Mouse (Mus musculus): ENCODE measurements around the gene Cops6. TPM values are rescaled to one million over a fixed set of nuclear protein-coding genes. Genes with fewer than 3 reads are reported as not detected.

Cops6 gene
- 100 to 1,000 TPM; 136 to 139 TPM for total RNA-seq (2021)

- peak; percentile 95 to 97 for DNase-seq
Observed at GRCm38 (mm10) chr5:138160842-138161665, at the start of gene Cops6. TSS of gene Cops6 (plus strand) at chr5:138161071.

GRCm38 (mm10) chr5:138116255-138117198 lies 44.3 kb upstream of the Cops6 start, which contains the start of gene Zscan21:
TSS of gene Zscan21 (plus strand) at chr5:138116903.
- DNase-seq, result peak; percentile 88 to 92

GRCm38 (mm10) chr5:138117199-138118015 lies 43.5 kb upstream of the Cops6 start:
- no peak for DNase-seq

- no peak for DNase-seq
Observed at GRCm38 (mm10) chr5:138118041-138118440, 42.8 kb upstream of the Cops6 start.

GRCm38 (mm10) chr5:138132425-138133064 lies 28.3 kb upstream of the Cops6 start:
- DNase-seq, result no peak

DNA sequence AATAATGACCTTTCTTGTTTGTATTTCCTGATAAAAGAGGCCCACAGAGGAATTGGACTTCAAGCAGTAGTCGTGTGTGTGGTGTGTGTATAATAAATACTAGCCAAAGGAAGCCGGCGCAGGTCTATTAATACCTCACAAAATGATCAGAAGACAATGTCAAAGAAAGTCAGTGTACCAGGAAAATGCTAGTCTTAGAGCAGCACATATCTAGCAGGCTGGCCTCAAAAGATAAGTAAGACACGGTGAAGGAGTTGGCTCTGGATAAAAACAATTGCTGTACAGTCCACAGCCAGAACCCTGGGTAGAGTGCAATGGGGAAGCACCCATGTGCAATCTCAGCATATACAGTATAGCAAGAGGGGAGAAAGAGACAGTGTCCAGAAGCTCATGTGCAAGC lies 23.6 kb upstream of the Cops6 start:
- no peak for DNase-seq

DNA sequence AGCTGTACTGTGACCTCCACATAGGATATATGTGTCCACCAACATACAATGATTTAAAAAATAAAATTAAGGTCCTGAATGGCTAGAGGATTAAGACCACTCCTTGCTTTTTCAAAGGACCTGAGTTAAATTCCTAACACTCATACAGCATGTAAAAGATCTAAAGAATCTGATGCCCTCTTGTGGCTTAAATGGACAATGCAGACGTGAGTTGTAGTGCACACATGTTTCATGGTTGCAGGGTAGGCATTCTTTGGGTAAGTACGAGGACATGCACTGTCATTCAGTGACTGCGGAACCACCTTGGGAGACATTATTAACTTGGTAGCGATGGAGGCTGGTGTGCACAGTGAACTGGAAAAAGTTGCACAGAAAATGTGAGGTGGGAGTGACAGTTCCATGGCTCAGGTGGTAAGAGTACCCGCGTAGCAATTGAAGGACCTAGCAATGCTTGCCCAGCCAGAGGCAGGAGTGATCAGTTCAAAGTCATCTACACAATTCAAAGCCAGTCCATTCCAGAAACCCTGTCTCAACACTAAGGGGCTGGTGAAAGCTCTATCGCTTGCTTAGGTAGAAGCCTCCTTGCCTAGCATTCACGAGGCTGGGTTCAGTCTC lies 22.8 kb upstream of the Cops6 start:
- no peak for DNase-seq

DNA sequence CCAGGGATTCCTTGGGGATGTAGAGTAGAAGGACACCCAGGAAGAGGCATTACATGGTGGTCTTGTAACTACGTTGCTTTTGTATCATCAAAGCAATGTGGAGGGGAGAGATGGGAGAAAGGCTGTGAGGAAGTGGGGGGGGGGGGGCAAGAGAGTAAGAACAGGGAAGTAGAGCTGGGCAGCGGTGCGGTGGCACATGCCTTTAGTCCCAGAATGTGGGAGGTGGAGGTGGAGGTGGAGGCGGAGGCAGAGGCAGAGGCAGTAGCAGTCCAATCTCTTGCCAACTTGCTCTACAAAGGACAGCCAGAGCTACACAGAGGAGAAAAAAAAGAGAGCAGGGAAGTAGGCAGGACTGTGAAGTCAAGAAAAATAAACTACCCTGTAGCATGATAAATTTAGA lies 22.3 kb upstream of the Cops6 start:
- DNase-seq, result no peak

GRCm38 (mm10) chr5:138154390-138154789 lies 6.5 kb upstream of the Cops6 start:
- no peak for DNase-seq

GRCm38 (mm10) chr5:138155443-138155976 lies 5.4 kb upstream of the Cops6 start, which contains the start of gene Zfp113:
TSS of gene Zfp113 (minus strand) at chr5:138155744.
- DNase-seq, result peak; percentile 85 to 89

GRCm38 (mm10) chr5:138160224-138160762 lies 578 bp upstream of the Cops6 start:
- DNase-seq, result no peak

- no peak for DNase-seq
Observed at GRCm38 (mm10) chr5:138163046-138163445, 2.2 kb downstream of the Cops6 start.

DNA sequence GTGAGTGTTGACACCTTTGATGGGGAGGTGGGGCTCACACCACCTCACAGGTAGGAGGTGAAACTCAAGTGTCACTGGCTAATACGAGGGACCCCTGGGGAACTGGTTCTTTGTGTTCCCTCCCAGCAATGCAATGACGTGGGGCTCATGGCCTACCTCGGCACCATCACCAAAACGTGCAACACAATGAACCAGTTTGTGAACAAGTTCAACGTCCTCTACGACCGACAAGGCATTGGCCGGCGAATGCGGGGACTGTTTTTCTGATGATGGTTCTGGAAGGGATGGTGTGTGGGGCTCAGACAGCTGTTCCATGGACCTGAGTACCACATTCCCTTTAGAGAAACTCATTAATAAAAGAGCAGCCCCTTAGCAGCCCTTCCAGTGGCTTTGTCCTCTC lies 2.7 kb downstream of the Cops6 start:
- DNase-seq, result no peak

DNA sequence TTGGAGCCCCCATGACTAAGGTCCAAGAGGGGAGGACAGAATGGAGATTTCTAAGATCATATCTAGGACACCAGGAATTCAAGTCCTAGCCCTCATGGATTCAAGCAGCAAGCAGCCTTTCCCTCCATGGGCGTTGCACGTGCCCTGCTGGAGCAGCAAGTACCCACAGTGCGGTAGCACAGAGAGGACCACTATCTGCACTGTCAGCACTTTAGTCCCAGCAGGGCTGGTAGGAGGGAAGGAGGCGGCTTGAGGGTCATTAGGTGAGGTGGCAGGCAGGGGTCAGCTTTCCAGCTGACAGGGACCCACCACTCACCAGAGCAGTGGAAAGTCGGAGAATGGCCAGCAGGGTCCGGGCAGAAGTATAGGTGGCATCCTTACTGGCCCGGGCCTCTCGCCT lies 4.7 kb downstream of the Cops6 start:
- no peak for DNase-seq

- peak; percentile 94 for DNase-seq
Observed at GRCm38 (mm10) chr5:138170936-138171561, 10.2 kb downstream of the Cops6 start.

DNA sequence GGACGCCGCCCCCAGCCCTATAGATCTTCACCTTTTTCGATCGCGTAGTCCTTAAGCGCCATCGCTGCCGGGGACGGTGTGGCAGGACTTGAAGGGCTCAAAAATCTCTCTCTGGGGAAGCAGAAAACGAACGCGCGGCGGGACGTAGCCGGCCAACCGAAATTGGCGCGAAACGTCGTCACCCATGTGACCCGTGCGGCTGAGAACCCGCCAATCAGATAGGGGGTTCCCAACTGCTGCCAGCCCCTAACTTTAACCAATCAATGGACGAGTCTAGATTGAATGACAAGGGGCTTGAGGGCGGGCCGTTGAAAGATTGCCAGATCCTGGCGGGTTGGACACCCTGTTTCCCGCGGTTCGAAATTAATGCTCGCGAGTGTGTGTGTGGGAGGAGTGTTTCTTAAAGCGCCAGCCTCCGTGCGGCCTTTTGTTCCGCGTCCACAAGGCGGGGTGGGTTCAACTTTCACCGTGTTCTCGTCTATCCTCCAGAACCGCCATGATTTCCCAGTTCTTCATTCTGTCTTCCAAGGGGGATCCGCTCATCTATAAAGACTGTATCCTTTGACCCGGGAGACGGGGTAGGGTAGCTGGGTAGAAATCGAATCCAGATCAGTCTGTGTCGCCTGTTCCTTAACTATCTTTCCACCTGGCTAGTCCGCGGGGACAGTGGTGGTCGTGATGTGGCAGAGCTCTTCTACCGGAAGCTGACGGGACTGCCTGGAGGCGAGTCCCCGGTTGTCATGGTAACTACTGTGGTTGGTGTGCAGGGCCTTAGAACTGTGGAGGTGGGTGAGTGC lies 11.0 kb downstream of the Cops6 start, which contains the start of the genes Ap4m1 and Mcm7:
Gene Ap4m1 (plus strand): TSS at position 308 of the 797 bp plus-strand sequence.
Gene Mcm7 (minus strand): TSS at position 728 of the 797 bp plus-strand sequence.
- DNase-seq, result peak; percentile 98

DNA sequence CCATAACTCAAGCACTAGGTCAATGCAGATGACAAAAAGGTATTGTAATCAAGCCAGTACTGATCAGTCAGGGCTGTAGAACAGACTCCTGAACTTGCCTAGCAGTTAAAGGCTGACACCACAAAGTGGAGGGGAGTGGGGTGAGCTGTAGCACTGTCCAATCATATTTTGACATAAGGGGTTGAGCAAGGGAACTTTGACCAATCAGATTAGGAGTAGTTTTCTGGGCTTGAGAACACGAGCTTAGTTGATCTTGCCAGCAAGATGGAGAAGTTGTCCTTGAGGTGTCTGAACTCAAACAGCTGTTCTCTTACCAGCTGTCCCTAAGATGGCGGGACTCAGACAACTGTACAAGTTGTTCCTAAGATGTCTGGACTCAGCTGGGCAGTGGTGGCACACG lies 12.3 kb downstream of the Cops6 start:
- no peak for DNase-seq

GRCm38 (mm10) chr5:138186950-138187638 lies 26.2 kb downstream of the Cops6 start, which contains the start of the genes Taf6 and Cnpy4:
TSS of gene Taf6 (minus strand) at chr5:138187451.
TSS of gene Cnpy4 (plus strand) at chr5:138187485.
- peak; percentile 76 to 80 for DNase-seq

Measured in layer of hippocampus, postnatal 36 days (tissue).